Mouse (Mus musculus) megakaryocyte-erythroid progenitor cell, adult 5-6 weeks (primary cell): ENCODE measurements around the gene Gstm1. TPM values are rescaled to one million over a fixed set of nuclear protein-coding genes. Genes with fewer than 3 reads are reported as not detected.
"Not testable (repeated sequence)": the region's sequence is repeated elsewhere in the genome, so short reads cannot be mapped to it uniquely, and the experiment has no call there.

Experiments used
- ATAC-seq: replicated peaks from 2 replicates; pipeline ENCODE4 v1.8.0; 2016; ENCODE audit warnings: mild to moderate bottlenecking, inconsistent platforms; ENCODE audit not compliant: severe bottlenecking, poor library complexity, low FRiP score, low TSS enrichment
- total RNA-seq, 2 experiments: library from RNA; stranded (forward) in 1 of 2; stranded (reverse) in 1 of 2; fragments of 200-1000, 215-1000 nt in 1 of 2; fragments of >200 nt in 1 of 2; fragmentation: Nextera tagmentation in 1 of 2; gene quantifications; 2 replicates each; pipeline ENCODE4 v1.2.3; 2014 to 2017

Gstm1 gene
- total RNA-seq, 2 experiments from 2014 or later: 8.4 to 9.1 TPM

DNA sequence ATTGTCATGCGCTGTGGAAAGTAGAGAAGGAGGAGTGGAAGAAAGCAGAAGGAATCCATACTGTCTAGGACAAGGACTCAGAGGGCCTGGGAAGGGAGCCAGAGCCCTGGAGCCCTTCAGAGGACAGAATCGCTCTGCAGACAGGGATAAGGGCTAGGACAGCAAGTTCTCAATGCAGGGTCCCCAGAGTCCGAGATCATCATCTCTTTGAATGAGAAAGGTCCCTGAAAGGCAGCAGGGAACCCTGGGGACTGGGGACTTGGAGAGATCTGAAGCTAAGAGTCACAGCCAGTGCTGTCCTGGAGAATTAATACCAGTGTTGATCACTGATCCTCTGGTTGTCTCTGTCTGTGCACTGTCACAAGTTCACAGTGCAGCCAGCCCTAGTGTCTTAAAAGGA is 46.7 kb downstream of the Gstm1 start:
- not testable (repeated sequence) for ATAC-seq

- ATAC-seq: no peak
These were observed 48.9 kb downstream of the Gstm1 start, which contains the start of gene Gstm3 for GRCm38 (mm10) chr3:107968724-107969395. Gene Gstm3 (minus strand): TSS chr3:107969283.

- ATAC-seq: no peak
These were observed 51.1 kb downstream of the Gstm1 start for GRCm38 (mm10) chr3:107966631-107967030.

- ATAC-seq: no peak
These were observed 52.2 kb downstream of the Gstm1 start for GRCm38 (mm10) chr3:107965592-107965991.

GRCm38 (mm10) chr3:107964656-107965308 is 53.0 kb downstream of the Gstm1 start:
- ATAC-seq: peak; percentile 45

- ATAC-seq: peak; percentile 32; the same call in 1 of the 2 replicates
These were observed 53.7 kb downstream of the Gstm1 start for GRCm38 (mm10) chr3:107964026-107964425.

Other genes with a start within 250 kb of the Gstm1 start
- not detected in 2 replicates for gene Eps8l3, start 140.7 kb downstream of the Gstm1 start, total RNA-seq (2014; fragmentation: Nextera tagmentation)
- not detected in 2 replicates for gene Eps8l3, start 140.7 kb downstream of the Gstm1 start, total RNA-seq (2017)
- gene Gstm5, start 122.2 kb downstream of the Gstm1 start, total RNA-seq (2014; fragmentation: Nextera tagmentation): 233 and 255 TPM in 2 replicates
- gene Gstm5, start 122.2 kb downstream of the Gstm1 start, total RNA-seq (2017): 231 and 241 TPM in 2 replicates
- 0.62 and 6.3 TPM in 2 replicates for gene Gstm7, start 86.2 kb downstream of the Gstm1 start, total RNA-seq (2014; fragmentation: Nextera tagmentation)
- 1.9 TPM in 1 of 2 replicates, not detected in the other for gene Gstm7, start 86.2 kb downstream of the Gstm1 start, total RNA-seq (2017)
- gene Gstm6, start 74.2 kb downstream of the Gstm1 start, total RNA-seq (2014; fragmentation: Nextera tagmentation): not detected in 2 replicates
- gene Gstm6, start 74.2 kb downstream of the Gstm1 start, total RNA-seq (2017): not detected in 2 replicates
- gene Gstm3, start 48.7 kb downstream of the Gstm1 start, total RNA-seq (2014; fragmentation: Nextera tagmentation): not detected in 2 replicates
- not detected in 2 replicates for gene Gstm3, start 48.7 kb downstream of the Gstm1 start, total RNA-seq (2017)
- not detected in 2 replicates for gene Gstm2, start 31.5 kb downstream of the Gstm1 start, total RNA-seq (2014; fragmentation: Nextera tagmentation)
- 1.5 and 2.6 TPM in 2 replicates for gene Gstm2, start 31.5 kb downstream of the Gstm1 start, total RNA-seq (2017)
- 2.8 and 3.6 TPM in 2 replicates for gene Gstm4, start 26.9 kb upstream of the Gstm1 start, total RNA-seq (2014; fragmentation: Nextera tagmentation)
- 1.7 and 2.9 TPM in 2 replicates for gene Gstm4, start 26.9 kb upstream of the Gstm1 start, total RNA-seq (2017)
- gene Ampd2, start 68.7 kb upstream of the Gstm1 start, total RNA-seq (2014; fragmentation: Nextera tagmentation): 56.9 and 63.8 TPM in 2 replicates
- gene Ampd2, start 68.7 kb upstream of the Gstm1 start, total RNA-seq (2017): 23.8 and 41.6 TPM in 2 replicates
- gene Gnat2, start 74.8 kb upstream of the Gstm1 start, total RNA-seq (2014; fragmentation: Nextera tagmentation): 0.64 TPM in 1 of 2 replicates, not detected in the other
- 1.7 TPM in 1 of 2 replicates, not detected in the other for gene Gnat2, start 74.8 kb upstream of the Gstm1 start, total RNA-seq (2017)
- 59.5 and 66.7 TPM in 2 replicates for gene Gnai3, start 128.2 kb upstream of the Gstm1 start, total RNA-seq (2014; fragmentation: Nextera tagmentation)
- gene Gnai3, start 128.2 kb upstream of the Gstm1 start, total RNA-seq (2017): 114 and 126 TPM in 2 replicates
- gene Gpr61, start 136.9 kb upstream of the Gstm1 start, total RNA-seq (2014; fragmentation: Nextera tagmentation): not detected in 2 replicates
- not detected in 2 replicates for gene Gpr61, start 136.9 kb upstream of the Gstm1 start, total RNA-seq (2017)
- 1.3 and 2.3 TPM in 2 replicates for gene Amigo1, start 168.4 kb upstream of the Gstm1 start, total RNA-seq (2014; fragmentation: Nextera tagmentation)
- gene Amigo1, start 168.4 kb upstream of the Gstm1 start, total RNA-seq (2017): 0.66 and 1.9 TPM in 2 replicates
- 3.8 and 5.0 TPM in 2 replicates for gene Cyb561d1, start 183.2 kb upstream of the Gstm1 start, total RNA-seq (2014; fragmentation: Nextera tagmentation)
- gene Cyb561d1, start 183.2 kb upstream of the Gstm1 start, total RNA-seq (2017): 3.5 and 4.6 TPM in 2 replicates
- 8.3 and 12.1 TPM in 2 replicates for gene Atxn7l2, start 193.0 kb upstream of the Gstm1 start, total RNA-seq (2014; fragmentation: Nextera tagmentation)
- 1.9 and 3.2 TPM in 2 replicates for gene Atxn7l2, start 193.0 kb upstream of the Gstm1 start, total RNA-seq (2017)
- gene Sypl2, start 208.7 kb upstream of the Gstm1 start, total RNA-seq (2014; fragmentation: Nextera tagmentation): not detected in 2 replicates
- not detected in 2 replicates for gene Sypl2, start 208.7 kb upstream of the Gstm1 start, total RNA-seq (2017)
- 223 and 248 TPM in 2 replicates for gene Psma5, start 239.0 kb upstream of the Gstm1 start, total RNA-seq (2014; fragmentation: Nextera tagmentation)
- 358 and 414 TPM in 2 replicates for gene Psma5, start 239.0 kb upstream of the Gstm1 start, total RNA-seq (2017)